Mouse (Mus musculus) forebrain, embryonic 13.5 days (tissue): ENCODE results near the gene Slc22a18. TPM values are rescaled to one million over a fixed set of nuclear protein-coding genes. Genes with fewer than 3 reads are reported as not detected.

Experiments used
- ATAC-seq: fragments of 200-750 bp; cut with Nextera tagmentation; 2 replicates; pipeline ENCODE4 v1.8.0; 2017
- H3K27ac ChIP-seq: fragments of 300-500 bp; sonication (generic); 2 replicates; pipeline ENCODE4 v1.5.1; 2015; ENCODE audit warnings: inconsistent platforms, mild to moderate bottlenecking, moderate library complexity
- H3K27me3 ChIP-seq: fragments of 300-500 bp; sonication (generic); 2 replicates; pipeline ENCODE4 v1.6.1; 2015; ENCODE audit warnings: mild to moderate bottlenecking, inconsistent platforms
- H3K36me3 ChIP-seq: fragments of 300-500 bp; sonication (generic); 2 replicates; pipeline ENCODE4 v1.6.1; 2015; ENCODE audit warnings: mild to moderate bottlenecking, inconsistent platforms; ENCODE audit not compliant: poor library complexity, severe bottlenecking
- H3K4me1 ChIP-seq: fragments of 300-500 bp; sonication (generic); 2 replicates; pipeline ENCODE4 v1.6.1; 2015; ENCODE audit warnings: inconsistent platforms
- H3K4me2 ChIP-seq: fragments of 300-500 bp; sonication (generic); 2 replicates; pipeline ENCODE4 v1.6.1; 2015; ENCODE audit warnings: inconsistent platforms, mild to moderate bottlenecking, moderate library complexity
- H3K4me3 ChIP-seq: fragments of 300-500 bp; sonication (generic); 2 replicates; pipeline ENCODE4 v1.5.1; 2015; ENCODE audit warnings: mild to moderate bottlenecking, inconsistent platforms
- H3K9ac ChIP-seq: fragments of 300-500 bp; sonication (generic); 2 replicates; pipeline ENCODE4 v1.6.1; 2015; ENCODE audit warnings: mild to moderate bottlenecking, inconsistent platforms
- H3K9me3 ChIP-seq: fragments of 300-500 bp; sonication (generic); replicated peaks from 2 replicates; pipeline ENCODE4 v1.6.1; 2016; ENCODE audit warnings: inconsistent platforms
- WGBS: fragments of 180-500 bp; shearing (Covaris S2); methylation state at CpG from one replicate; pipeline ENCODE4 v1.1.7; 2015; 5-methylcytosine and 5-hydroxymethylcytosine counted together
- polyA plus RNA-seq: library from polyadenylated mRNA; unstranded; fragments of >200 nt; fragmentation: Nextera tagmentation; extraction: Ambion mirVana; gene quantifications from 2 replicates; pipeline ENCODE4 v1.2.1, GENCODE M21; 2015

Slc22a18 gene
- polyA plus RNA-seq, 1 experiment from 2014 or later = 0.15 TPM

- ATAC-seq = no peak
- no peak overlapping the region; the same call in 1 of the 2 replicates for H3K9ac ChIP-seq
- H3K36me3 ChIP-seq = peaks cover 8% of the 10 kb centered on the region; the same call in 1 of the 2 replicates
- no peak overlapping the region for H3K27ac ChIP-seq
- peaks cover 55% of the 10 kb centered on the region for H3K4me1 ChIP-seq
- H3K4me3 ChIP-seq = 0 out of 2 replicates have a peak overlapping the region, but pooled peaks have one; percentile 2
- peak overlapping the region; percentile 29; the same call in 1 of the 2 replicates for H3K4me2 ChIP-seq
- WGBS = 69% methylated on average over 2 of the region's 2 CpGs
- no peaks in the 10 kb centered on the region for H3K9me3 ChIP-seq
- no peaks in the 10 kb centered on the region for H3K27me3 ChIP-seq
Measured at GRCm38 (mm10) chr7:143546554-143546953, 73.0 kb downstream of the Slc22a18 start.

- ATAC-seq = peak; percentile 68
- WGBS = under 1% methylated on average over 36 of the region's 63 CpGs
Measured at GRCm38 (mm10) chr7:143548231-143548961, 74.9 kb downstream of the Slc22a18 start.

More at GRCm38 (mm10) chr7:143548231-143548961, 74.9 kb downstream of the Slc22a18 start:
- Histone ChIP-seq H3K9me3 (no peaks in the 10 kb centered on the region), H3K36me3 (peaks cover 18% of the 10 kb centered on the region; the same call in 1 of the 2 replicates), H3K27ac (peak overlapping the region; percentile 83), H3K27me3 (no peaks in the 10 kb centered on the region), H3K4me2 (peak overlapping the region; percentile 87), H3K9ac (peak overlapping the region; percentile 87), H3K4me1 (peaks cover 41% of the 10 kb centered on the region), H3K4me3 (peak overlapping the region; percentile 80)

Other genes starting within 250 kb of the Slc22a18 start
- 140 and 149 TPM in 2 replicates for gene Cdkn1c, start 12.7 kb upstream of the Slc22a18 start, polyA plus RNA-seq
- gene Phlda2, start 29.4 kb downstream of the Slc22a18 start, polyA plus RNA-seq = 0.55 TPM in 1 of 2 replicates, not detected in the other
- 346 and 367 TPM in 2 replicates for gene Nap1l4, start 75.4 kb downstream of the Slc22a18 start, polyA plus RNA-seq
- gene Cars, start 126.4 kb downstream of the Slc22a18 start, polyA plus RNA-seq = 64.4 and 73.7 TPM in 2 replicates
- 0.05 and 0.14 TPM in 2 replicates for gene Tnfrsf26, start 155.0 kb downstream of the Slc22a18 start, polyA plus RNA-seq
- 5.3 and 5.5 TPM in 2 replicates for gene Tnfrsf22, start 175.9 kb downstream of the Slc22a18 start, polyA plus RNA-seq
- 0.61 and 0.73 TPM in 2 replicates for gene Tnfrsf23, start 212.1 kb downstream of the Slc22a18 start, polyA plus RNA-seq